Mouse (Mus musculus): ENCODE measurements around the gene Adat1. TPM values are rescaled to one million over a fixed set of nuclear protein-coding genes. Genes with fewer than 3 reads are reported as not detected.

The Adat1 gene
- polyA plus RNA-seq, 1 experiment from 2014 or later: 7.4 TPM

- no peak overlapping the region for H3K4me3 ChIP-seq (ENCODE audit: low read depth, low read length)
- H3K9ac ChIP-seq (ENCODE audit: low read length): no peak overlapping the region
- DNase-seq (ENCODE audit: low spot score): no peak
- H3K4me1 ChIP-seq (replicated peaks; ENCODE audit: control insufficient read depth, insufficient read depth, low read length): no peaks in the 10 kb centered on the region
- 59% methylated on average over 5 of the region's 5 CpGs for WGBS
- no peak overlapping the region for H3K4me2 ChIP-seq (ENCODE audit: low read length)
- H3K27me3 ChIP-seq (replicated peaks; ENCODE audit: control insufficient read depth, insufficient read depth, low read length): no peaks in the 10 kb centered on the region
- no peak overlapping the region for H3K27ac ChIP-seq (ENCODE audit: low read depth)
- H3K9me3 ChIP-seq (ENCODE audit: control insufficient read depth, low read length): no peaks in the 10 kb centered on the region
- peaks cover 17% of the 10 kb centered on the region; the same call in 1 of the 2 replicates for H3K36me3 ChIP-seq (ENCODE audit: control insufficient read depth, insufficient read depth, low read length)
- no peak for ATAC-seq (replicated peaks; ENCODE audit: low FRiP score, low TSS enrichment, low read depth)
These were observed 27.8 kb downstream of the Adat1 start for GRCm38 (mm10) chr8:111964351-111964750.

- DNase-seq (ENCODE audit: low spot score): no peak
- no peak for ATAC-seq (replicated peaks; ENCODE audit: low FRiP score, low TSS enrichment, low read depth)
- H3K9ac ChIP-seq (ENCODE audit: low read length): no peak overlapping the region
- H3K27me3 ChIP-seq (replicated peaks; ENCODE audit: control insufficient read depth, insufficient read depth, low read length): no peaks in the 10 kb centered on the region
- WGBS: 84% methylated on average over 4 of the region's 4 CpGs
- no peak overlapping the region for H3K4me2 ChIP-seq (ENCODE audit: low read length)
- no peak overlapping the region for H3K4me3 ChIP-seq (ENCODE audit: low read depth, low read length)
- H3K9me3 ChIP-seq (ENCODE audit: control insufficient read depth, low read length): no peaks in the 10 kb centered on the region
- peaks cover 20% of the 10 kb centered on the region; the same call in 1 of the 2 replicates for H3K36me3 ChIP-seq (ENCODE audit: control insufficient read depth, insufficient read depth, low read length)
- H3K4me1 ChIP-seq (replicated peaks; ENCODE audit: control insufficient read depth, insufficient read depth, low read length): no peaks in the 10 kb centered on the region
- no peak overlapping the region for H3K27ac ChIP-seq (ENCODE audit: low read depth)
These were observed 28.6 kb downstream of the Adat1 start for GRCm38 (mm10) chr8:111963546-111963945.

GRCm38 (mm10) chr8:111963091-111963490 is 29.0 kb downstream of the Adat1 start:
- Histone ChIP-seq H3K4me1 (replicated peaks; ENCODE audit: control insufficient read depth, insufficient read depth, low read length) (no peaks in the 10 kb centered on the region), H3K4me2 (ENCODE audit: low read length) (no peak overlapping the region), H3K9me3 (ENCODE audit: control insufficient read depth, low read length) (no peaks in the 10 kb centered on the region), H3K4me3 (ENCODE audit: low read depth, low read length) (no peak overlapping the region), H3K27me3 (replicated peaks; ENCODE audit: control insufficient read depth, insufficient read depth, low read length) (no peaks in the 10 kb centered on the region), H3K27ac (ENCODE audit: low read depth) (no peak overlapping the region), H3K9ac (ENCODE audit: low read length) (no peak overlapping the region), H3K36me3 (ENCODE audit: control insufficient read depth, insufficient read depth, low read length) (peaks cover 19% of the 10 kb centered on the region; the same call in 1 of the 2 replicates)
- DNase-seq (ENCODE audit: low spot score): no peak
- ATAC-seq (replicated peaks; ENCODE audit: low FRiP score, low TSS enrichment, low read depth): no peak
- 75% methylated on average over 10 of the region's 10 CpGs for WGBS

GRCm38 (mm10) chr8:111962589-111962988 is 29.5 kb downstream of the Adat1 start:
- H3K4me1 ChIP-seq (replicated peaks; ENCODE audit: control insufficient read depth, insufficient read depth, low read length): no peaks in the 10 kb centered on the region
- no peak for ATAC-seq (replicated peaks; ENCODE audit: low FRiP score, low TSS enrichment, low read depth)
- no peak overlapping the region for H3K27ac ChIP-seq (ENCODE audit: low read depth)
- H3K4me2 ChIP-seq (ENCODE audit: low read length): no peak overlapping the region
- H3K4me3 ChIP-seq (ENCODE audit: low read depth, low read length): no peak overlapping the region
- peaks cover 14% of the 10 kb centered on the region; the same call in 1 of the 2 replicates for H3K36me3 ChIP-seq (ENCODE audit: control insufficient read depth, insufficient read depth, low read length)
- 60% methylated on average over 1 of the region's 1 CpGs for WGBS
- DNase-seq (ENCODE audit: low spot score): no peak
- no peak overlapping the region for H3K9ac ChIP-seq (ENCODE audit: low read length)
- no peaks in the 10 kb centered on the region for H3K27me3 ChIP-seq (replicated peaks; ENCODE audit: control insufficient read depth, insufficient read depth, low read length)
- no peaks in the 10 kb centered on the region for H3K9me3 ChIP-seq (ENCODE audit: control insufficient read depth, low read length)

- 67% methylated on average over 3 of the region's 3 CpGs for WGBS
- DNase-seq (ENCODE audit: low spot score) (no peak), ATAC-seq (replicated peaks; ENCODE audit: low FRiP score, low TSS enrichment, low read depth) (no peak)
- no peak overlapping the region for H3K4me2 ChIP-seq (ENCODE audit: low read length)
- no peak overlapping the region for H3K4me3 ChIP-seq (ENCODE audit: low read depth, low read length)
- no peak overlapping the region for H3K9ac ChIP-seq (ENCODE audit: low read length)
- H3K27ac ChIP-seq (ENCODE audit: low read depth): no peak overlapping the region
- peaks cover 17% of the 10 kb centered on the region for H3K36me3 ChIP-seq (ENCODE audit: control insufficient read depth, insufficient read depth, low read length)
- no peaks in the 10 kb centered on the region for H3K4me1 ChIP-seq (replicated peaks; ENCODE audit: control insufficient read depth, insufficient read depth, low read length)
- H3K9me3 ChIP-seq (ENCODE audit: control insufficient read depth, low read length): no peaks in the 10 kb centered on the region
- no peaks in the 10 kb centered on the region for H3K27me3 ChIP-seq (replicated peaks; ENCODE audit: control insufficient read depth, insufficient read depth, low read length)
These were observed 30.8 kb downstream of the Adat1 start for GRCm38 (mm10) chr8:111961330-111961729.

DNA sequence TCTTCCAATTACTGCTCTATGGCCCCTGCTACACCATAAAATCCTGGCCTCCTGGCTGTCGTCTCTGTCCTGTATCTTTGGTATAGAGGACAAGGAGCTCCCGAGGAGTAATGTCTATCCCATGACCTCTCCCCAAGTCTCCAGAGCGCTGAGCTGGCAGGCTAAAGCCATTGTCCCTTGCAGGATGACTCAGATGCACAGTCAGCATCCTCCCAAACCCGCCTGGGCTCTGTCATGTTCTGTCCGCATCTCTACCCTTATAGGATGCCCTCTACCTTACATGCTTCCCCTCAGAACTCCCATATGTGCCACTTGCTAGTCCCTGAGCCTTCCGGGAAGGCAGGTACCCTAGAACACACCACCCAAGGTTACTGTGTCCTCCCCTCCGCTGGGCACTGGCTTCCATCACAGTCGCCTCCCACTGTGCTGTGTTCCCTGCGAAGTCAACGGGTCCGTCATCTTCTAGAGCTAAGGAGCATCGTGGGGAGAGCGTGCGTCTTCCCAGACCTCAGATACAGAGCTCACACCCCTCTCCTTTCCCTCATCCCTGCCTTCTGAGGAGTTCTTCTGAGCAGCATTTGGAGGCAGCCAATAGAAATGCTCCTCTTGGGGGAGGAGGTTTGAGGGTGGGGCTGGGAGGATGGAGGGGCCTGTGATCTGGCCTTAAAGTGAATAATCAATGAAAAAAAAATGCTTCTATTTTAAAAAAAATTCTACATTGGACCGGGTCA is 31.3 kb downstream of the Adat1 start:
- WGBS: 71% methylated on average over 15 of the region's 15 CpGs
- ATAC-seq (replicated peaks; ENCODE audit: low FRiP score, low TSS enrichment, low read depth): no peak
- no peak overlapping the region for H3K4me2 ChIP-seq (ENCODE audit: low read length)

DNA sequence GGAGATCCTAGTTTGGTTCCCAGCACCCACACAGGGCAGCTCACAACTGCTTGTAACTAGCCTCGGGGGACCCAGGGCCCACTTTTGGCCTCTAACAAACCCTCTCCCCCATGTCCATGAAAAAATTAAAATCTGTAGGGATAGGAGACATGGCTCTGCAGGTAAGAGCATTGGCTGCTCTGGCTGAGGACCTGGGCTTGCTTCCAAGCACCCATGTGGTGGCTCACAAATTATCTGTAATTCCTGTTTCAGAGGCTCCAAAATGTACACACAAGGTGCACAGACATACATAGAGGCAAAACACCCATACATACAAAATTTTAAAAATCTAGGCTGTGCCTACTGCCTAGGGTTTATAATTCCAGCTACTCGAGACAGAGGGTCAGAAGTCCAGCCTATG is 34.9 kb downstream of the Adat1 start:
- H3K27ac ChIP-seq (ENCODE audit: low read depth): no peak overlapping the region
- no peak overlapping the region for H3K4me2 ChIP-seq (ENCODE audit: low read length)
- no peak overlapping the region for H3K4me3 ChIP-seq (ENCODE audit: low read depth, low read length)
- H3K4me1 ChIP-seq (replicated peaks; ENCODE audit: control insufficient read depth, insufficient read depth, low read length): no peaks in the 10 kb centered on the region; the same call in 1 of the 2 replicates
- 90% methylated on average over 2 of the region's 2 CpGs for WGBS
- DNase-seq (ENCODE audit: low spot score): no peak
- H3K36me3 ChIP-seq (ENCODE audit: control insufficient read depth, insufficient read depth, low read length): peaks cover 45% of the 10 kb centered on the region
- H3K9ac ChIP-seq (ENCODE audit: low read length): no peak overlapping the region
- no peaks in the 10 kb centered on the region for H3K27me3 ChIP-seq (replicated peaks; ENCODE audit: control insufficient read depth, insufficient read depth, low read length)
- H3K9me3 ChIP-seq (ENCODE audit: control insufficient read depth, low read length): no peaks in the 10 kb centered on the region
- no peak for ATAC-seq (replicated peaks; ENCODE audit: low FRiP score, low TSS enrichment, low read depth)

More for the DNA sequence above, 31.3 kb downstream of the Adat1 start:
- no peaks in the 10 kb centered on the region for H3K4me1 ChIP-seq (replicated peaks; ENCODE audit: control insufficient read depth, insufficient read depth, low read length)
- DNase-seq (ENCODE audit: low spot score): no peak
- no peaks in the 10 kb centered on the region for H3K9me3 ChIP-seq (ENCODE audit: control insufficient read depth, low read length)
- H3K9ac ChIP-seq (ENCODE audit: low read length): no peak overlapping the region
- no peaks in the 10 kb centered on the region for H3K27me3 ChIP-seq (replicated peaks; ENCODE audit: control insufficient read depth, insufficient read depth, low read length)
- H3K4me3 ChIP-seq (ENCODE audit: low read depth, low read length): no peak overlapping the region
- H3K36me3 ChIP-seq (ENCODE audit: control insufficient read depth, insufficient read depth, low read length): peaks cover 18% of the 10 kb centered on the region
- no peak overlapping the region for H3K27ac ChIP-seq (ENCODE audit: low read depth)

DNA sequence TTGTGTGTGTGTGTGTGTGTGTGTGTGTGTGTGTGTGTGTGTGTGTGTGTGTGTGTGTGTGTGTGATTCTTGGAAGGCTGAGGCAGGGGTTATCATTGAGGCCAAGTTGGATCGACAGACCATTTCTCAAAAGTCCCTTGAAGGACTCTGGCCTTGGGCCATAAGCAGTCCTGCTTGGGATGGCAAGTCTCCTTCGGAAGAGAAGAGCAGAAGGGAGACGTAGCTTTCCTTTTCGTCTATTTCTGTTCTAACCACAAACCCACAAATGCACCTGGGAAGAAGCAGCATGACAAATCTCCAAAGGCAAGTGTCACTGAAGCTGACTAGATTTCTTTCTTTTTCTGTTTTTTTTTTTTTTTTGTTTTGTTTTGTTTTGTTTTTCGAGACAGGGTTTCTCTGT is 36.2 kb downstream of the Adat1 start:
- ATAC-seq (replicated peaks; ENCODE audit: low FRiP score, low TSS enrichment, low read depth): no peak
- DNase-seq (ENCODE audit: low spot score): no peak
- no peaks in the 10 kb centered on the region for H3K9me3 ChIP-seq (ENCODE audit: control insufficient read depth, low read length)
- peaks cover 51% of the 10 kb centered on the region for H3K36me3 ChIP-seq (ENCODE audit: control insufficient read depth, insufficient read depth, low read length)
- no peak overlapping the region for H3K4me3 ChIP-seq (ENCODE audit: low read depth, low read length)
- H3K27me3 ChIP-seq (replicated peaks; ENCODE audit: control insufficient read depth, insufficient read depth, low read length): no peaks in the 10 kb centered on the region
- no peak overlapping the region for H3K4me2 ChIP-seq (ENCODE audit: low read length)
- no peak overlapping the region for H3K27ac ChIP-seq (ENCODE audit: low read depth)
- no peaks in the 10 kb centered on the region; the same call in 1 of the 2 replicates for H3K4me1 ChIP-seq (replicated peaks; ENCODE audit: control insufficient read depth, insufficient read depth, low read length)
- 95% methylated on average over 5 of the region's 5 CpGs for WGBS
- no peak overlapping the region for H3K9ac ChIP-seq (ENCODE audit: low read length)

All from intestine, embryonic 14.5 days (tissue).